Mouse (Mus musculus): ENCODE results near the gene Slc8a2. TPM values are rescaled to one million over a fixed set of nuclear protein-coding genes. Genes with fewer than 3 reads are reported as not detected.
A peak's percentile ranks its signal among the peaks of the same experiment; 100 is the strongest.

Gene Slc8a2
- total RNA-seq (2014; fragmentation: Nextera tagmentation): 0.07 TPM in 1 of 2 replicates, not detected in the other
- total RNA-seq (2017): not detected in 2 replicates

DNA sequence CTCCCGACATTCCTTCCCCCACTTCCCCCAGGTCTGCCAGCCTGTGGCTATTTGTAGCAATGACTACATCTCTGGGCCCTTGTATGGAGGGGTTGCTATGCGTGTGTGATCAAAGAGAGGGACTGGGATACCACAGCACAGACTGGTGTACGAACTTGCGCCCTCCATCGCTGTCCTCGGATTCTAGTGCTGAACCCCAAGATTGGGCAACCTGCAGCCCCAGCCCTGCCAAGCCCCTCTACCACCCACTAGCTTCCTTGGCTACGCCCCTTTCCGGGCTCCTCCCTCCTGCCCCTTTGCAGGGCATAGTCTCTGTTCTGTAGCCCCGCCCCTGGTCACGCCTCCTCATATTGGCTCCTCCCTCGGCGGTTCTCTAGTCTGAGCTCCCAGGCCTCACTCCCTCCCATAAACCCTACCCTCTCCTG is at the start of gene Slc8a2:
Slc8a2 (plus strand) TSS at position 406 of the 425 bp plus-strand sequence.
- peak; percentile 77 for ATAC-seq (replicated peaks; ENCODE audit: low FRiP score, low TSS enrichment, poor library complexity, severe bottlenecking)

DNA sequence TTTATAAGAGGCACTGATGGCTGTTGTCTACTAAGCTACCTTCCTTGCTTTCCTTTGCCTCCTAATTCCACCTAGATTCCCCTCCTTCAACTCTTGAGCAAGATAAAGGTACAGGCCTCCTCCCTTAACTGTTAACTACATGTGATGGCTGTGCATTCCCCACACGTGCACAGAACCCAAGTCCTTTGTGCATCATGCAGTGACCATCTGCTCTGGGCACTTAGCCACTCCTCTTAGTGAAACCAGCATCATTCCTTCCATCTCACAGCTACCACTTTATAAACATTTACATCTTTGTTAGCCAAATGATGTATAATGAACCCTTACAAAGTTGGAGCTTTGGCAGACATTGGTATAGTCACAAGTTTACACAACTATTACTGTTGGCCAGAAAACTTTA is 49.7 kb upstream of the Slc8a2 start:
- no peak for ATAC-seq (replicated peaks; ENCODE audit: low FRiP score, low TSS enrichment, poor library complexity, severe bottlenecking)

DNA sequence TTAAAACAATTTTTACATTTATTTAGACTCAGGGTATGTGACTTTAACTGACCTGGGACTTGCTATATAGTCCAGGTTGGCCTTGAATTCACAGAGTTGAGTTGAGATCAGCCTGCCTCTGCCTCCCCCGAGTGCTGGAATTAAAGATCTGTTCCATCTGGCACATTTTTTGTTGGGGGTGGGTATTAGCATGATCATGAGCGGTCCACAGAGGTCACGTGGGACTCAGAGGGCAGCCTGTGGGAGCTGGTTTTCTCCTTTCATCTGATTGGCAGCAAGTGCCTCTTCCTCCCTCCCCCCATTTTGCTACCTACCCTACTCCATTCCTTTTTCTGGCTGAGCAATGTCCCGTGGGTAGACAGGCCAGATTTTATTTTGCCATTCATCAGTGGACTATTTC is 49.0 kb upstream of the Slc8a2 start:
- ATAC-seq (replicated peaks; ENCODE audit: low FRiP score, low TSS enrichment, poor library complexity, severe bottlenecking): no peak

DNA sequence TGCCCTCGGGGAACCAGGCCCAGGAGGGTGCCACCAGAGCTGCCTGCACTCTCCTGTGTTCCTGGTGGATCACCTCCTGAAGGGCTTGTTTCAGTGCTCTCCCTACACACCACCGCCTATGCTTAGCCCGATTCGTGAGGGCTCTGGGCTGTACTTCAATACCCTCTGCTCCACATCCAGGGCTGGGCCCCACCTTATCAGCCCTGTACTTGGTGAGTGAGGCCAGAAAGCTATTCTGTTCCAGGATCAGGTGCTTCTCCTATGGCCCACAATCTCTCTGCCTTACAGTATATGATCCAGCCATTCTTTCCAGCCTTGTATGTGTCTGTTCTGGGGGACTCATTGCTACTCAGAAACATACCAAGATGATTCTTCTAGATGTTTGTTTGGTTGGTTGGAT is 46.3 kb upstream of the Slc8a2 start:
- ATAC-seq (replicated peaks; ENCODE audit: low FRiP score, low TSS enrichment, poor library complexity, severe bottlenecking): no peak

DNA sequence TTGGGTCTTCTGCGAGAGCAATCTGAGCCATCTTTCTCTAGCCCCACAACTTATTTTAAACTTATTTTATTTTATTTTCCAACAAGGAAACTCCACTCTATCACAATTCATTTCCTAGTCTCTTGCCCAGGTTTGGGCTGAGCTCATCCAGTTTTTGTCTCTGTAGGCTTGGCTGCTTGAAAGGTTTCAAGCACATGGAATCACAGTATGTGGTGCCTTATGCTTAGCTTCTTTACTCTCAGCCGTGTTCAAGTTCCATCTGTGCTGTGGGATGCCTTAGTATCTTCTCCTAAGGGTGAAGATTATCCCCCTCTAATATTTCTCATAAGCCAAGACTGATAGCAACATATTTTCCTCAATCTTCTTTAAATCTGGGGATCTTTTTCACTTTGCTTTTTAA is 42.0 kb upstream of the Slc8a2 start:
- no peak for ATAC-seq (replicated peaks; ENCODE audit: low FRiP score, low TSS enrichment, poor library complexity, severe bottlenecking)

DNA sequence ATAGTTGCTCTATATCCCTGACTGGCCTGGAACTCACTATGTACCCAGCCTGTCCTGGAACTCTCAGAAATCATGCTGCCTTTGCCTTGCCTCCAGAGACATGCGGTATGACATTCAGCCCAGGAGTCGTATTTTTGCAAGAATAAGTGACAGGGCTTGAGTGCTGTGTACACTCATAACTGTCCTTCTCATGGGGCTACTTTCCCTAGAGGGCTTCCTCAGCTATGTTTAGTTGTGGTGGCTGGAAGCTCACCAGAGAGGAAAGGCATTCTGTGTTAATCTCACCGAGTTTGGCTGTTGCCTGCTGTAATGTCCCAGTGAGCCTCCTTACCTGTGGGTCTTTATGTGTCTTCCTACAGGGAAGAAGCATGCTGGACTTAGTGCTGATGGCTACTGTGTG is 35.0 kb upstream of the Slc8a2 start:
- ATAC-seq (replicated peaks; ENCODE audit: low FRiP score, low TSS enrichment, poor library complexity, severe bottlenecking): no peak

DNA sequence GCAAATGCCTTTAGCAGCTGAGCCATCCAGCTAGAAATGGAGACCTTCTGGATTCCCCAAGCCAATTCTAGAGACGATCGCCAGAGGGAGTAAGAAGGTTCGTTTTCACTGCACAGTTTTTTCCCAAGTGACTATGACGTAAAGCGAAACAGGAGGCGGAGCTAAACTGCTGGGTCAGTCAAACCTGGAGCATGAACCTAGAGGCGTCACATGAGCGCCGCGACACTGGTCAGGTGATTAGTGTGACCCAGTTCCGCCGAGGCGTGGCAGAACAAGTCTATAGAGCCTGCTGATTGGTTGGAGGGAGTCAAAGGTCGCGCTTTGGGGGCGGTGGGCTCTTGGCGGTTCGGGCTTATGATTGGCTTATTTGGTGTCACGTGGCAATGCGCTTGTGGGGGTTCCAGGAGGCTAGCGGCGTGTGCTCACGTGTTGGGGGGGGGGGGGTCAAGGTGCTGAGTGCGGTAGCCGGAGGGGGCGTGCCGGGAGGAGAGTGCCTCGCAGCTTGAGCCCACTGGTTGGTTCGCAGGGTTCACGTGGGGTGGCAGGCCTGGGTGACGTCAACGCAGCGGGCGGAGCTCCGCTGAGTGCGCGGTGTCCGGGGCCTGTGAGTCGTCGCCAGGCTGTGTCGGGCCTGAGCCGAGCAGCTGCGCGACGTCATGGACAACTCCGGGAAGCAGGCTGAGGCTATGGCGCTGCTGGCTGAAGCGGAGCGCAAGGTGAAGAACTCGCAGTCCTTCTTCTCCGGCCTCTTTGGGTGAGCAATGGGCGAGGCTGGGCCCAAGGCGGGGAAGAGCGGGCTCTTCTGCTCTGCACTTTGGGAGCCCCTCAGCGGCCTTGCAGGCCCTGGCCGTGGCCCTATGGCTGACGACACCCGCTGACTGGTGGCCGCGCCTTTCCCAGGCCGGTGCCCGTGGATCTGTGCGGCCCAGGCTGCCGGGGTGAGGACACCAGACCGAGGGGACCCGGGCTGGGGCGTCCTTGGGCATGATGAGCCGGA is 31.3 kb upstream of the Slc8a2 start, which contains the start of gene Napa:
Napa (plus strand) TSS at position 438 of the 997 bp plus-strand sequence.
- peak; percentile 91 for ATAC-seq (replicated peaks; ENCODE audit: low FRiP score, low TSS enrichment, poor library complexity, severe bottlenecking)

DNA sequence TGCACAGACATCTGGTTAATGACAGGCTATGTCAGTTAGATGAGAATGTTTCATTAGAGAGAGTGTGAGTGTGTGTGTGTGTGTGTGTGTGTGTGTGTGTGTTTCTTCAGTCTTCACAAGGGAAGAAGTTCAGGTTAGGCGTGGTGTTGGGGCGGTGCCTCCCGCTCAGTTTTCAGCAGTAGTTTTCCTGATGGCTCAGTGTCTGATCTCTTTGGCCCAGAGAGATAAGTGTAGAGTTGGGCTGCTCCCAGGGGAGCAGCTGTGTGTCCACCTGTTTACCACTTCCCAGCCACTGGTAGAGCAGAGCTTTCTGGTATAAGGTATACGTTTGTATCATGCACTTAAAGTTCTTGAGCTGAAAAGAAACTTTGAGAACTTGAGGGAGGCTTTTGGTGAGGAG is 29.7 kb upstream of the Slc8a2 start:
- no peak for ATAC-seq (replicated peaks; ENCODE audit: low FRiP score, low TSS enrichment, poor library complexity, severe bottlenecking)

DNA sequence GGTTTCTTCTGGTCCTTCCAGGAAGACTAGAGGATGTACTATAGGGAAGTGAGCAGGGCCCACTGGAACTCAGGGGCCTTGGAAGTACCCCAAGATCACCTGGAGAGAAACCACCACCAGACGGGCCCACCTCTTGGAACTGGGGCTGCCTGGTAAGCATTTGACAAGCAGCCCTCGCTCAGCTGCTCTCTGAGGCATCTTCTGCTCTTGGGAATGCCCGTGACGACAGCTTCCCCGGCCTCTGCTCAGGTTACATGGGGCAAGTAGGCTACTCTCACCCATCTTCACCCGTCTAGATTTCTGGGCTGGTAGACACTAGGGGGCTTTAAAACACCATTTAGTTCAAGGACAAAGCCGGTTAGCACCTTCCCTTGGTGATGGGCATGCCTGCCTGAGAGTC is 28.5 kb upstream of the Slc8a2 start:
- ATAC-seq (replicated peaks; ENCODE audit: low FRiP score, low TSS enrichment, poor library complexity, severe bottlenecking): no peak

DNA sequence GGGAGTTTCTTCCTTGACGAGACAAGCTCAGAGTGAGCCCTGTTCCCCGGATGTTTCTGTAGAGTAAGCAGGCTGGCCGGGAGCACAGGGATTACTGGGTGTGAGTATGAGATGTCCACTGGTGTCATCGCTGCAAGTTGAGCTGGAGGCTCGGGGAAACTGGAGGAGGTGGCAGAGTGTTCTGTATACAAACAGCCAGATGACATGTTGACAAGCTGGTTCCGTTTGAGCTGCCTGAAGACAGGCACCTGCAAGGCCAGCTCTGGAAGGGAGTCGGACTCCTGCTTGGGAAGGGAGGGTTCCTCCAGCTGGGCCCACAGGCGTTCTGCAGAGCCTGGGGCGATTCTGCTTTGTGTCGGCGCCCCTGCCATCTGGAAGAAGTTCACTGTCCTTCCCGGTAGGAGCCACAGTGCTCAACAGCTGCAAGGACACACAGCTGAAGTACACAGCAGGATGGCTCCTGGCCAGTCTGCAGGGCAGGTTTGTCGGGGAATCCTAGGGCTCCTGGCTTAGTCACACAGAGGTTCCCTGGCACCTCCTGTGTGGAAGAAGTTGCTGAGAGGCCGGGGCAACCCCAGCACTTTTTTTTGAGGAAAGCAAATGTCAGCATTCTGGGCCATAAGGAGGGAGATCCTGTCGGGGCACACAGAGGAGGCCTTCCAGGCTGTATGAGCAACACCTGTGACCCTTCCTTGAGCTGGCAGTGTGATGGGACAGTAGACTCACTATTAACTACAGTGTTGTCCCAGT is 27.7 kb upstream of the Slc8a2 start:
- ATAC-seq (replicated peaks; ENCODE audit: low FRiP score, low TSS enrichment, poor library complexity, severe bottlenecking): no peak

DNA sequence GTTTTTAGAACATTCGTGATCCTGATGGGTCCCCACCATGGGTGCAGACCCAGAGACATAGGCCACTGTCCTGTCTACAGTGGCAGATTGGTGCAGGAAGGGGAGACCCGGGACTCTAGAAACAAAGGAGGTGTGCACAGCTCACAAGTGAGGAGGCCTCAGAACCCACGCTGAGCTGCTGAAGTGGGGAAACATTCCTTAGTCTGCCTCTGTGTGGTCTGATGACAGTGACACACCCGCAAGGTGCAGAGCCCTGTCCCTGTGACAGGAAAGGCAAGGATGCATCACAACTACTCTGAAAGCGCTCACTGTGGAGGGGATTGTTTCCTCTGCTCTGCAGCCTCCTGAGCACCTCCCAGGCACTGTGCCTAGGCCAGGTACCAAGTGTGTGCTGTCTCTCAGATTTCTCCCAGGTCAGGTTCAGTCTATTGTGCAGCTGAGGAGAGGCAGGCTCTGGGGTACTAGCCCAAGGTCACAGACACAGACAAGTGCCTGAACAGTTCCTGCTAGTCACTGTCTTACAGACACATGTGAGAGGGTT is 26.9 kb upstream of the Slc8a2 start:
- ATAC-seq (replicated peaks; ENCODE audit: low FRiP score, low TSS enrichment, poor library complexity, severe bottlenecking): no peak

DNA sequence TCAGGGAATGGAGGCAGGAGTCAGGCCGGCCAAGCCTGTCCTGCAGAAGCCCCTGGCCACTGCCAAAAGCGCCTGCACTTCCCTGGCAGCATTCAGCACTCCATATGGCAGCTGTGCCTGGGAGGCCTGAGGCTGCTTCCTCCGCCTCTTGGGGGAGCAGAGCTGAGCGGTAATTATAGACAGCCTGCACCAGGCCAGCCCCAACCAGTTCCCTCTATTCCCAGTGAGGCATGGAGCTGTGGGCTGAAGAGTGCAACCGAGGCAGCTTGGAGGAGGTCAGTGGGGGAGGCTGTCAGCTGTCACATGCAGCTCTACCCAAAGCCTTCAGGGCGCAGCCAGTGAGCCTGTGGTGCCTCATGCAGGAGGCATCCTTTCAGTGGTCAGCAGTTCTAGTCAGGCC is 25.9 kb upstream of the Slc8a2 start:
- ATAC-seq (replicated peaks; ENCODE audit: low FRiP score, low TSS enrichment, poor library complexity, severe bottlenecking): no peak

DNA sequence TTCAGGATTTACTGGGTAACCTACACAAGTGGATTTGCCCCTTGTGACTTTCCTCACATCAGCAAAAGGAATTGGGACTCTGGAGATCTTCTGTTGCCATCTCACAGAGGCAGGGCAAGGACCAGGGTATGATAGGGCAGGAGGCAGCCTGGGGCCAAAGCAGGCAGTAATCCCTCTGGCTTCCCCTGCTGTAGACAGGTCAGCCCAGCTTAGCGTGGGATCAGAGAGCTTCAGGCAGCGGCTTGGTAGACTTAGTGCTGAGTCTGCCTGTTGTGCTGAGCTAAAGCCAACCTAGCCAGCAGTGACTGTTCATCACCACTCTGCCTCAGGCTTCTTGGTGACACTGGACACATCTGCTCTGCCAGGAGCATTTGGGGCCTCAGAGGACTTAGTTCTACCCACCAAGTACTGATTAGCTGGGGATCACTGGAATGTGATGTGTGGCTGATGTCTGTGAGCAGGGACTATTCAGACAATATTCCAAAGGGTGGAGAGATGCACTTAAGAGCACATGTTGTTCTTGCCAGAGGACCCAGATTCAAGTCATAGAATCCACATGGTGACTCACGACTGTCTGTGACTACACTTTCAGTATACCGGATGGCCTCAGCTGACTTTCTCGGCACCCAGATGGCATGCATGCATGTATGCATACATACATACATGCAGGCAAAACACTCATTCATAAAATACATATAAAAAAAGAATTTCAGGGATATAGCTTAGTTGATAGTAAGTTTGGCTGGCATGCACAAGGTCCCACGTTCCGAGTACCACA is 24.8 kb upstream of the Slc8a2 start:
- no peak for ATAC-seq (replicated peaks; ENCODE audit: low FRiP score, low TSS enrichment, poor library complexity, severe bottlenecking)

DNA sequence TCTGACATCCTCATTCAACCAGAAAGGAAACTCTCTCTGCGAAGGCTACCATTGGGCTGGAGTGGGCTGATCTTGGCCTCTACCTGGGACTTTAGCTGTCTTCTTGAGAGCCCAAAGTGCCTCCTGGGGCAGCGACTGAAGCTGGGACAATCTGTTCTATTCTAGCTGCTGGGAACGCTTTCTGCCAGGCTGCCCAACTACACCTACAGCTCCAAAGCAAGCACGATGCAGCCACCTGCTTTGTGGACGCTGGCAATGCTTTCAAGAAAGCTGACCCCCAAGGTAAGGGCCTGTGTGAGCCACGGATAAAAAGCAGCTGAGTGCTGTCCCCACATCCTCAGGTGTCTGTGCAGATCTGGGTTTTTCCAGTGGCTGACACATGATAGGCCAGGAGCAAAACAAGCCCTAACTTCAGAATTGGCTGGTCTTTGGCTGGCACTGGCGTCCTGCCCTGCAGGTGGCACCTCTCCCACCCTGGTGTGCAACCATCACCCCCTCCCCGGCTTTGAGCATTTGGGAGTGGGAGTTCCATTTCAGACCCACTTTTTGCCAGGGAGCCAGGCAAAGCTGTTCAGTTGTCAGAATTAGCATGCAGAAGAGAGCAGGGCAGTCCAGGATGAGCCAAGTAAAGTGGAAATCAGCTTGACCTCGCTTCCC is 20.6 kb upstream of the Slc8a2 start:
- no peak for ATAC-seq (replicated peaks; ENCODE audit: low FRiP score, low TSS enrichment, poor library complexity, severe bottlenecking)

DNA sequence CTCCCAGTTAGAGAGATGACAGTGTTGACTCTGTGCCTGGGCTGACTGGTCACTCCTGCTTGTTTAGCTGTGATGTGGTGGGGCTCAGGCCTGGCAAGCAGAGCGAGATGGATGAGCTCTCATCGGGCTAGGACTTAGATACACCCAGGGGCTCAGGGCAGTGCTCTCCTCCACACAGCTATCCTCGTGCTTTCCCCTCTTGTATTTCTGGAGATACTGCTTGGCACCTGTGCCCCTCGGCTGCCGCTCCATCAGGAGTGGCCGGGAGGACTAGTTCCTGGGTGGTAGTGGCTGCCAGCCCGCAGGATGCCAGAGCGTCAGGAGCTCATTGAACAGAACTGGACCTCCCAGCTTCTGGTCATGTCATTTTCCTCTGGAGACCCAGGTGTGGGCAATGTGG is 19.5 kb upstream of the Slc8a2 start:
- ATAC-seq (replicated peaks; ENCODE audit: low FRiP score, low TSS enrichment, poor library complexity, severe bottlenecking): no peak

DNA sequence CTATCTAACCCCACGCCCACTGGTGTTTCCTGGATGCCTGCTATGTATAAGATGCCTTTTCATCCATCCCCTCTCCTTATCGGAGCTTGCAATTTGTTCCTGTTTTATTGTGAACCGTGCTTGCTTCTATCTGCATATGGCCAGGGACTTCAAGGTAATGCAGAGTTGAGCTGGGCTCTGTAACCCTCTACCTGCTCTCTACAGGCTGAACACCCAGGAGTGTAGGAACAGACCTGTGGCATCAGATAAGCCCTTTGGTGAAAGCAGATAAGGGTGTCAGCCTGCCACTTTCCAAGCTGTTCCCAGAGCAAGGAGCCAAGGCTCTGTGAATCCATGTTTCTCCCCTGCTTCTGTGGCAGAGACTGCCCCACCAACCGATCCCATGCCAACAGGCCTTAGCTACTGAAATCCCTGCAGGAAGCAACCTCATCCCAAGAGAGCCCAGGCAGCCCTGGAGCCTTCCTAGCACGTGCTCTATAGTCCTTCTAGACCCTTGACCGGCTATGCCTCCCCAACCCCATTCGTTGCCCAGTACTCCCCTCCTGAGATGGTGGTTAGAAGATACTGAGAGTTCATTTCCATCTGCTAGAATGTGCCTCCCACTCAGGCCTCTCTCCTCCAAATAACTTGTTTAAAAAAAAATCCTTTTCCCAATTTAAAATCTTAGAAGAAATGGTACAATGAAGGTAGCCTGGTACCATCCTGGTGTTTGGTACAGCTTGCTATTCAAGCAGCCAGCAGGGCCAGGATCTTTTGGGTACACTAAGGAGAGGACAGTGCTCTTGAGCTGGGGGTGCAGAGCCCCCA is 18.1 kb upstream of the Slc8a2 start:
- no peak for ATAC-seq (replicated peaks; ENCODE audit: low FRiP score, low TSS enrichment, poor library complexity, severe bottlenecking)

DNA sequence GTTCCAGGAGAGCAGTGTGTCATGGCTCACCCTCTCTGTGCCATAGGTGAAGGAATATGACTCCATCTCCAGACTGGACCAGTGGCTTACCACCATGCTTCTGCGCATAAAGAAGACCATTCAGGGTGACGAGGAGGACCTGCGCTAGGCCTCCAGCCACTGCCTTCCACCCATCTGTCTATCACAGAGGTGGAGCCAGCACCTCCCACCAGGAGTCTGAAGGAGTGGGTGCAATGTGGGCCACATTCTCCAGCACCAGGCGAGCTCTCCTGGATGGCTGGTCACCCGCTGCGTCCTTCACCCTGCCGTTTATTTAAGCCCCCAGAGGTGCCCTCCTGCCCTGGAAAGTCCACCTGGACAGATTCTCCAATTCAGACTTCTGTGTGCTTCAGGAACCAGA is 13.2 kb upstream of the Slc8a2 start:
- ATAC-seq (replicated peaks; ENCODE audit: low FRiP score, low TSS enrichment, poor library complexity, severe bottlenecking): no peak

DNA sequence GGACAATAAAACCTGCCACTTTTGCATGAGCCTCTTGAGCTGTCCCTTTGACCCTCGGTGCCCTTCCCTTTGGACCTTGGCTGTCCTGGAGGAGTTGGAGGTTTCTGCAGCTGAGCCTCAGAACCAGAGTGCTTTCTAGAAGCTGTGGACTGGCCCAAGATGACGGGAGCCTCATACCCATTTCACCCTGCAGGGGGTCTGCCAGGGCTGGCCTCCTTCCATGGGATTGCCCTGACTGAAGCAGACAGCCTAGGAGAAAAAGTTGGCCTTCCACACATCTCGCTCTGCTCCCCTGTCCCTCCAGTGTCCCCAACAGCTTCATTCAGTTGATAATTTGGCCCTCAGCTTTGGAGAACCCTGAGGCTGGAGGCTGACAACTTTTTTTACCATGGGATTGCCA is 12.5 kb upstream of the Slc8a2 start:
- no peak for ATAC-seq (replicated peaks; ENCODE audit: low FRiP score, low TSS enrichment, poor library complexity, severe bottlenecking)
